Mouse (Mus musculus) neural tube, embryonic 15.5 days (tissue): Measurements from ENCODE around the gene Psors1c2. TPM values are rescaled to one million over a fixed set of nuclear protein-coding genes. Genes with fewer than 3 reads are reported as not detected.

ENCODE experiments used
- ATAC-seq: fragments of 200-750 bp; cut with Nextera tagmentation; 2 replicates; pipeline ENCODE4 v1.8.0; 2017; ENCODE audit warnings: mild to moderate bottlenecking, moderate TSS enrichment, moderate library complexity; ENCODE audit not compliant: low FRiP score
- H3K27ac ChIP-seq: fragments of 300-500 bp; sonication (generic); replicated peaks from 2 replicates; pipeline ENCODE4 v1.5.1; 2015; ENCODE audit warnings: mild to moderate bottlenecking, inconsistent platforms
- H3K27me3 ChIP-seq: fragments of 300-500 bp; sonication (generic); replicated peaks from 2 replicates; pipeline ENCODE4 v1.6.1; 2015; ENCODE audit warnings: inconsistent platforms
- H3K36me3 ChIP-seq: fragments of 300-500 bp; sonication (generic); 2 replicates; pipeline ENCODE4 v1.6.1; 2015; ENCODE audit warnings: inconsistent platforms
- H3K4me1 ChIP-seq: fragments of 300-500 bp; sonication (generic); 2 replicates; pipeline ENCODE4 v1.6.1; 2015; ENCODE audit warnings: inconsistent platforms
- H3K4me2 ChIP-seq: fragments of 300-500 bp; sonication (generic); 2 replicates; pipeline ENCODE4 v1.6.1; 2015; ENCODE audit warnings: inconsistent platforms, mild to moderate bottlenecking, moderate library complexity
- H3K4me3 ChIP-seq: fragments of 300-500 bp; sonication (generic); replicated peaks from 2 replicates; pipeline ENCODE4 v1.5.1; 2015; ENCODE audit warnings: mild to moderate bottlenecking, inconsistent platforms
- H3K9ac ChIP-seq: fragments of 300-500 bp; sonication (generic); replicated peaks from 2 replicates; pipeline ENCODE4 v1.6.1; 2015; ENCODE audit warnings: mild to moderate bottlenecking, inconsistent platforms
- H3K9me3 ChIP-seq: fragments of 300-500 bp; sonication (generic); replicated peaks from 2 replicates; pipeline ENCODE4 v1.6.1; 2016; ENCODE audit warnings: inconsistent platforms
- WGBS: fragments of 180-500 bp; shearing (Covaris S2); methylation state at CpG from one replicate; pipeline ENCODE4 v1.1.7; 2015; ENCODE audit warnings: mixed read lengths; 5-methylcytosine and 5-hydroxymethylcytosine counted together
- polyA plus RNA-seq: library from polyadenylated mRNA; unstranded; fragments of >200 nt; fragmentation: Nextera tagmentation; extraction: Ambion mirVana; gene quantifications from 2 replicates; pipeline ENCODE4 v1.2.1, GENCODE M21; 2015

Psors1c2 gene
- polyA plus RNA-seq, 1 experiment from 2014 or later, result 0.81 TPM

DNA sequence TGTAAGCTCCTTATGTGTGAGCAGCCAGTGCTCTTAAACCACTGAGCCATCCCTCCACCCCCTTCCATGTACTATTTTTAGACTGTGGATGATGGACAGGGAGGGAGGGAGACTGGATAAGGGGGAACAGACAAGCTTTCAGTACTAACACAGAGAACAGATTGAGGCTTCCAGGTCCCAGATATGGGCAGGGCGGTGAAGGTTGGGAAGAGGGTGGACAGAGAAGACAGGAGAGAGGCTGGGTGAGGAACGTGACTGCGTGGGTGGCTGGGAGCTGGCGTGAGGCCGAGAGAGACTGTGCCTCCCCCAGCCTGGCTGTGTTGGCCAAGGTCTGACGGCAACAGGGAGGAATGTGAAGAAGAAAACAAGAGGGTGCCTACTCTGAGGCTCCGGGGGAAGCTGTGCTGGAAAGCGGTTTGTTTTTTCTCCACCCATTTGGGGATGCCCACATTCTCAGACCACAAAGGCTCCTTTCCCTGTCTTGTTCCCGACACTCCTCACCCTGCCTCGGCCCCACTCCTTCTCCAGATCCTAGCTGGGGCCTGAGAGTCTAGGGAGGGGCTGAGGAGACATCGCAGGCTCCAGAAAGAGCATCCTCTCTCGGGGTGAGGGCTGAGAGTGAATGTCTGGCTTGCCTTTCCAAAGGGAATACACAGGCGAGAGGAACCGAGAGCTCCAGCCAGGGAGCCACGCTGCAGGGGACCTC lies 16.6 kb downstream of the Psors1c2 start:
- H3K4me1 ChIP-seq, result peaks cover 6% of the 10 kb centered on the region; the same call in 1 of the 2 replicates
- WGBS, result 54% methylated on average over 15 of the region's 15 CpGs
- H3K9me3 ChIP-seq, result no peaks in the 10 kb centered on the region
- ATAC-seq, result no peak
- H3K27ac ChIP-seq, result peak overlapping the region; percentile 64
- no peaks in the 10 kb centered on the region for H3K27me3 ChIP-seq
- no peaks in the 10 kb centered on the region for H3K36me3 ChIP-seq
- no peak overlapping the region for H3K9ac ChIP-seq
- peak overlapping the region; percentile 19; the same call in 1 of the 2 replicates for H3K4me2 ChIP-seq
- no peak overlapping the region for H3K4me3 ChIP-seq

DNA sequence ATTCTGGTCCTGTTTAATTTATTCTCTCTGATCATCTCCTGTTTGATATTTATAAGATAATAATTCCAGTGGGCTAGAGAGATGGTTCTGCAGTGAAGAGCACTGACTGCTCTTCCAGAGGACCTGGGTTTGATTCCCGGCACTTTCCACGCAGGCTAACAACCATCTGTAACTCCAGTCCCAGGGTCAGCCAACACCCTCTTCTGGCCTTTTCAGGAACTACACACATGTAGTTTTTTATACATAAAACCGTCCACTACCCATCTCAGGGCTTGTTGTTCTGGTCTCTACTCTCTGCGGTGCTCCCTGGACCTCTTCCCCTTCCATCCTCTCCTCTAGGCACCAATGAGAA lies 17.1 kb downstream of the Psors1c2 start:
- Histone ChIP-seq H3K4me3 (no peak overlapping the region), H3K4me2 (no peak overlapping the region), H3K27me3 (no peaks in the 10 kb centered on the region), H3K36me3 (no peaks in the 10 kb centered on the region), H3K27ac (peak overlapping the region; percentile 64; the same call in 1 of the 2 replicates), H3K9me3 (no peaks in the 10 kb centered on the region), H3K4me1 (peaks cover 6% of the 10 kb centered on the region; the same call in 1 of the 2 replicates), H3K9ac (no peak overlapping the region)
- no peak for ATAC-seq
- 96% methylated on average over 4 of the region's 4 CpGs for WGBS

DNA sequence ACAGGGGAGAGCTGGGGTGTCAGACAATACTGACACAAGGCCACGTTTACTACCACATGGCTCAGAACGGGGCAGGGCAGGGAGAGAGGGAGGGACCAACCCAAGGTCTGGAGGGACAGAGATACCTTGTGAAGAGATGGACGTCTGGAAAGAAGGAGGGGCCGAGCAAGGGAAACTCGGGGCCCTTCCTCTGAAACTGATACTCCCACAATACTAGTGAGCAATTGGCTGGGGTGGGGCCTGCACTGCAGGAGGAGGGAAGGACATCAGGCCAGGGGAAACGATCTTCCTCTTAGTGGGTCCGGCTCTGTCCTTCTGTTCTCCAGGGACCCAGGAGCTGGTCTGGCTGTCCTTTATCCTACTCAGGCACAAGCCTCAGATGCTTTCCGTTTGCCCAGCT lies 17.9 kb downstream of the Psors1c2 start:
- WGBS, result 61% methylated on average over 8 of the region's 8 CpGs
- ATAC-seq, result no peak

GRCm38 (mm10) chr17:35551881-35552414 lies 18.9 kb downstream of the Psors1c2 start, which contains the start of gene Cdsn:
Gene Cdsn (plus strand): TSS chr17:35552128.
- no peak within 1 kb of the TSS for H3K27ac ChIP-seq
- H3K4me2 ChIP-seq, result no peak within 1 kb of the TSS
- no peaks in the 10 kb centered on the region for H3K4me1 ChIP-seq
- H3K9me3 ChIP-seq, result no peaks in the 10 kb centered on the region
- ATAC-seq, result no peak
- WGBS, result 74% methylated on average over 9 of the region's 10 CpGs
- no peaks in the 10 kb centered on the region for H3K27me3 ChIP-seq
- no peak within 1 kb of the TSS for H3K4me3 ChIP-seq
- no peaks in the 10 kb centered on the region for H3K36me3 ChIP-seq
- no peak within 1 kb of the TSS for H3K9ac ChIP-seq

More for the DNA sequence above, 17.9 kb downstream of the Psors1c2 start:
- Histone ChIP-seq H3K27ac (no peak overlapping the region), H3K27me3 (no peaks in the 10 kb centered on the region), H3K9ac (no peak overlapping the region), H3K9me3 (no peaks in the 10 kb centered on the region), H3K4me1 (peaks cover 6% of the 10 kb centered on the region; the same call in 1 of the 2 replicates), H3K4me3 (no peak overlapping the region), H3K36me3 (no peaks in the 10 kb centered on the region), H3K4me2 (no peak overlapping the region)

GRCm38 (mm10) chr17:35554321-35554720 lies 21.3 kb downstream of the Psors1c2 start:
- H3K27me3 ChIP-seq, result no peaks in the 10 kb centered on the region
- no peak overlapping the region for H3K9ac ChIP-seq
- no peaks in the 10 kb centered on the region for H3K9me3 ChIP-seq
- no peaks in the 10 kb centered on the region for H3K4me1 ChIP-seq
- H3K27ac ChIP-seq, result no peak overlapping the region
- no peak overlapping the region for H3K4me2 ChIP-seq
- 87% methylated on average over 5 of the region's 5 CpGs for WGBS
- no peak overlapping the region for H3K4me3 ChIP-seq
- no peak for ATAC-seq
- no peaks in the 10 kb centered on the region for H3K36me3 ChIP-seq

DNA sequence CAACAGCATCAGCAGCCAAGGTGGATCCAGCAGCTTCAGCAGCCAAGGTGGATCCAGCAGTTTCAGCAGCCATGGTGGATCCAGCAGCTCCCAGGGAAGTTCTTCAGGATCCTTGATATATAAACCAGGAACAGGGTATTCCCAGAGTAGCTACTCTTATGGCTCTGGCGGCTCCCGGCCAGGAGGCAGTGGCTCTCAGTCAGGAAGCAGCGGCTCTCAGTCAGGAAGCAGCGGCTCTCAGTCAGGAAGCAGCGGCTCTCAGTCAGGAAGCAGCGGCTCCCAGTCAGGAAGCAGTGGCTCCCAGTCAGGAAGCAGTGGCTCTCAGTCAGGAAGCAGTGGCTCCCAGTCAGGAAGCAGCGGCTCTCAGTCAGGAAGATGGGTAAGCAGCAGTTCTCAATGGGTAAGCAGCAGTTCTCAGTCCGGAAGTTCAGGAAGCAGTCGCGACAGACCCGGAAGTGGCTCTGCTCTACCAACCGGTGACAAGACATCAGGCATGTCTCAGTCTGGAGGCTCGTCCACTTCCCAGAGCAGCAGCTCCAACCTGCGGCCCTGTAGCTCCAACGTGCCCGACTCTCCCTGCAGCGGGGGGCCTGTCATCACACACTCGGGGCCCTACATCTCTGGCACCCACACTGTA lies 21.9 kb downstream of the Psors1c2 start:
- no peaks in the 10 kb centered on the region for H3K9me3 ChIP-seq
- no peak overlapping the region for H3K9ac ChIP-seq
- H3K4me3 ChIP-seq, result no peak overlapping the region
- ATAC-seq, result no peak
- no peak overlapping the region for H3K27ac ChIP-seq
- no peaks in the 10 kb centered on the region for H3K36me3 ChIP-seq
- H3K27me3 ChIP-seq, result no peaks in the 10 kb centered on the region
- no peak overlapping the region for H3K4me2 ChIP-seq
- H3K4me1 ChIP-seq, result no peaks in the 10 kb centered on the region
- WGBS, result 94% methylated on average over 18 of the region's 18 CpGs

- WGBS, result 89% methylated on average over 12 of the region's 13 CpGs
- ATAC-seq, result no peak
Measured at GRCm38 (mm10) chr17:35556186-35556765, 23.3 kb downstream of the Psors1c2 start.

GRCm38 (mm10) chr17:35556812-35557211 lies 23.8 kb downstream of the Psors1c2 start:
- H3K27me3 ChIP-seq, result no peaks in the 10 kb centered on the region

More at GRCm38 (mm10) chr17:35556186-35556765, 23.3 kb downstream of the Psors1c2 start:
- no peak overlapping the region for H3K4me3 ChIP-seq
- no peaks in the 10 kb centered on the region for H3K4me1 ChIP-seq
- H3K9ac ChIP-seq, result no peak overlapping the region
- no peaks in the 10 kb centered on the region for H3K36me3 ChIP-seq
- H3K4me2 ChIP-seq, result no peak overlapping the region
- H3K9me3 ChIP-seq, result no peaks in the 10 kb centered on the region
- H3K27ac ChIP-seq, result no peak overlapping the region
- no peaks in the 10 kb centered on the region for H3K27me3 ChIP-seq

DNA sequence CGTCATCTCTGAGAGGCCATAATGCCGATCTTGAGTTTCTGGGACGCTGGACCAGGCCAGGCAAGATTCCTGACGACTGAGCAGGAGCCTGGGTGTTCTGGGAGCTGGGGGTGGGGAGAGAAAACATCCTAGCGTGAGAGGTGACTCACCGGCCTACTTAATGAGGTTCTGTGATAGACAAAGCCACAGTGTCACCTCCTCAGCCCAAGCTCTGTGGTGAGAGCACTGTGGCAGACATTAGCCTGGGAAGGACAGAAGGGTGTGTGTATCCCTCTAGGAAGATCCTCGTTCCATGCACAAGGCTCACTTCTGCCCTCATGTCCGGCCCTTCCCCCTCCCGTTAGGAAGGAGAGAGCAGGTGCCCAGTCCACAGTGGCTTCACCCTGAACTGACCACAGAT lies 24.4 kb downstream of the Psors1c2 start:
- 75% methylated on average over 9 of the region's 9 CpGs for WGBS
- H3K4me3 ChIP-seq, result no peak overlapping the region
- no peaks in the 10 kb centered on the region for H3K4me1 ChIP-seq
- no peak for ATAC-seq
- no peaks in the 10 kb centered on the region for H3K9me3 ChIP-seq
- no peak overlapping the region for H3K4me2 ChIP-seq
- H3K27me3 ChIP-seq, result no peaks in the 10 kb centered on the region
- no peak overlapping the region for H3K9ac ChIP-seq
- no peaks in the 10 kb centered on the region for H3K36me3 ChIP-seq
- H3K27ac ChIP-seq, result no peak overlapping the region

More at GRCm38 (mm10) chr17:35556812-35557211, 23.8 kb downstream of the Psors1c2 start:
- WGBS, result 32% methylated on average over 5 of the region's 5 CpGs
- Histone ChIP-seq H3K27ac (no peak overlapping the region), H3K4me2 (no peak overlapping the region), H3K4me3 (no peak overlapping the region), H3K36me3 (no peaks in the 10 kb centered on the region), H3K4me1 (no peaks in the 10 kb centered on the region), H3K9ac (no peak overlapping the region), H3K9me3 (no peaks in the 10 kb centered on the region)
- no peak for ATAC-seq

DNA sequence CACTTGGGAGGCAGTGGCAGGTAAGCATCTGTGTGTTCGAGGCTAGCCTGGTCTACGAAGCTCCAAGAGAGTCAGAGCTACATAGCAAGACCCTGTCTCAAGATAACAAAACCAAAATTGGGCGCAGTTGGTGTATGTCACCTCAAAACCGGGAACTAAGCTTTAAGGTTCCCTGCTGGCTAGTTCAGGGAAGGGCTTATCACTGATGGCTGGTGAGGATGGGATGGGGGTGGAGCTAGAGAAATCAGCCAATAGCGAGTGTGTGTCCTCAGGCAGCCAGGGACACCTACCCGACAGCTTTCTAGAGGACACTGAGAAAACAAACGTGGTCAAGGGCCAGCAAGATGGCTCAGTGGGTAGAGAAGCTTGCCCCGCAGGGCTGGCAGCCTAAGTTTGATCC lies 25.2 kb downstream of the Psors1c2 start:
- Histone ChIP-seq H3K4me2 (no peak overlapping the region), H3K4me1 (no peaks in the 10 kb centered on the region), H3K27ac (no peak overlapping the region), H3K9ac (no peak overlapping the region), H3K27me3 (no peaks in the 10 kb centered on the region), H3K36me3 (no peaks in the 10 kb centered on the region), H3K4me3 (no peak overlapping the region), H3K9me3 (no peaks in the 10 kb centered on the region)
- no peak for ATAC-seq
- WGBS, result 65% methylated on average over 8 of the region's 8 CpGs

- ATAC-seq, result no peak
- H3K4me1 ChIP-seq, result peaks cover 13% of the 10 kb centered on the region
- H3K27ac ChIP-seq, result no peak within 1 kb of the TSS
- H3K4me2 ChIP-seq, result no peak within 1 kb of the TSS
- peaks cover 13% of the 10 kb centered on the region for H3K27me3 ChIP-seq
- no peaks in the 10 kb centered on the region for H3K36me3 ChIP-seq
- H3K9me3 ChIP-seq, result no peaks in the 10 kb centered on the region
- H3K9ac ChIP-seq, result no peak within 1 kb of the TSS
- no peak within 1 kb of the TSS for H3K4me3 ChIP-seq
- WGBS, result 61% methylated on average over 3 of the region's 3 CpGs
Measured at GRCm38 (mm10) chr17:35567150-35567549, 34.1 kb downstream of the Psors1c2 start, which contains the start of gene 2300002M23Rik. Gene 2300002M23Rik (plus strand): TSS chr17:35567450.
